Mouse (Mus musculus): Measurements from ENCODE around the gene Rgs16. TPM values are rescaled to one million over a fixed set of nuclear protein-coding genes. Genes with fewer than 3 reads are reported as not detected.

Gene Rgs16
- total RNA-seq, 1 experiment, result 8.6 TPM

DNA sequence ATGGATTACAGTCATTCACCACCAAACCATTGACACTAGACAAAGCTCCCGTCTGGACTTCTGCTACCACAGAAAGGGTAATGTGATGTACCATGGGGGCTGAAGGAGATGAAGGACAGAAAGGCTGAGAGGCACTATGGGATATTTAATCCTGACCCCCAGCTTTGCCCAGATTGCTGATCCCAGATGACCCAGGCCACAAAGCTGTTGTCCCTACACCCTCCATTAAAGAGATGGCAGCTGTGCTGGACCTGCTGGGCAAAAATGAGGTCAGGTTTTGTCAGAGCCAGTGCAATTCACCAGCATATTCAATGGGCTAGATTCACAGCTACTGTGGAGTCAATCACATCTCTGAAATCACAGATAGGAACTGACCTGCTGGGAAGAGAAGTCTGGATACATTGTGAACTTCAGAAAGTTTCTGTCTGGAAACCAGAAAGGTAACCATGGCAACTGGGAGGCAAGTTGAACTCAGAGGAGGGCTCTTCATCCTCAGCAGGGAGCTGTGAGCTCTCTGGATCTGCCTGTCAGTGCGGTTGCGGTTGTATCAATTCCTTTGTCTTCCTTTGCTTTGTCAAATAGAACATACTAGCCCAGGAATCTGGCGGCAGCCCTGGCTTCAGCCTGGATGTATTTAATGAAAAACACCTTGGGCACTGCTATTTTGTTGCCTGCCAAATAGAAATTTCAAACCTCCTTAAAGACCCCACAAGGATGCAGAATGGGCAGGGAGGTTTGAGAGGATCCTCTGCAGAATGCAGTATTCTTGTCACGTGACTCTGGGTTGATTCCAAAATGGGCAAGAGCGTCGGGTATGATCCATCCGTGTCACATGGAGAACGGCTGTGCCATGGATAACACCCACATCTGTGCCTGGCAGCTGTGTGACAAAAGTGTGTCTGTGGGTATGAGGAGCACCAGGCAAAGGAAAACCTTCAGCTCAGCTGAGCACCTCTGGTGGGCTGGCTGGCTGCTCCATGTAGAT, 2.8 kb upstream of the Rgs16 start:
- Histone ChIP-seq H3K9me3 (ENCODE audit: control insufficient read depth, insufficient read depth, low read depth, low read length) (no peaks in the 10 kb centered on the region), H3K4me1 (ENCODE audit: control insufficient read depth in 2 of 2, insufficient read depth in 2 of 2, low read length in 2 of 2, poor library complexity in 1 of 2) (peaks cover 0 to 11% of the 10 kb centered on the region in 2 experiments; a peak in 1 of 4 replicates), H3K9ac (ENCODE audit: insufficient read depth, low read depth, low read length, poor library complexity, severe bottlenecking) (no peak overlapping the region), H3K4me3 (ENCODE audit: insufficient read depth in 1 of 2, low read depth in 1 of 2, low read length in 2 of 2, poor library complexity in 1 of 2, severe bottlenecking in 1 of 2) (no peak overlapping the region), H3K27ac (ENCODE audit: insufficient read depth, low read depth, low read length, poor library complexity, severe bottlenecking) (no peak overlapping the region), H3K36me3 (ENCODE audit: control insufficient read depth, insufficient read depth, low read length, poor library complexity, severe bottlenecking) (no peaks in the 10 kb centered on the region; the same call in 1 of the 2 replicates)
- no peak for TF ChIP-seq ZC3H11A (IDR thresholded peaks at IDR 0.05; ENCODE audit: borderline replicate concordance, low read depth, low read length)
- no peak for TF ChIP-seq ZNF384 (IDR thresholded peaks at IDR 0.05; ENCODE audit: low read depth, low read length)
- no peak for TF ChIP-seq MAFK (IDR thresholded peaks at IDR 0.05; ENCODE audit: insufficient read depth, low read depth, low read length)
- no peak for TF ChIP-seq CHD2 (IDR thresholded peaks at IDR 0.05; ENCODE audit: low read depth, low read length)
- DNase-seq (ENCODE audit: low read depth, low spot score), result no peak
- in situ Hi-C loops (cut with MboI; ENCODE audit: low sequenced_read_pairs in 2 of 2, unreplicated experiment in 2 of 2), result no loop called here

DNA sequence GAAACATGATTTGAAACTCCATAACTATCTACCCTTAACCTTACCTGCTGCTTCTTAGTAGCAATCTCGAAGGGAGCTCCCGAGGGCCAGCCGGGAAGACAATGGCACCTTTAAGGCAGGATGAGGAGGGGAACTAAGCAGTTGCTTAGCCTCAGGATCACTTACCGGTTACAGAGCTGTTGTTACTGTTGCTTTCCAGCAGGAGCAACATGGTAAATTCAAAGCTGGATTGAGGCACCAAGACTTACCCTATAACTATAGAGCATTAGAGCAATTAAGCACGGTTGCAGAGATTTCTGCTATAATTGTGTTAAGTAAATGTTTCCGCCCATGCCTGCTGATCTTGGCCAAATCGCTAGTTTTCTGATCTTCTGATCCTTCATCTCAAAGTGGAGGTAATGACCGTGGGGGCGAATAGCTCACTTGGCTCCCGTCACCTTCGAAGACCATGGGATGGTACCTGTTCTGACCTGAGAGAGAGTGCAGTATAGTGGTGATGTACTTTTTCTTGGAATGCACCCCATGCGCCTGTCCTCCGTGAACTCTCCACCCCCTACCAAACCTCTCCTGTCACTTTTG, 623 bp upstream of the Rgs16 start:
- H3K9ac ChIP-seq (ENCODE audit: insufficient read depth, low read depth, low read length, poor library complexity, severe bottlenecking), result no peak overlapping the region
- no peak overlapping the region for H3K27ac ChIP-seq (ENCODE audit: insufficient read depth, low read depth, low read length, poor library complexity, severe bottlenecking)
- H3K9me3 ChIP-seq (ENCODE audit: control insufficient read depth, insufficient read depth, low read depth, low read length), result no peaks in the 10 kb centered on the region
- TF ChIP-seq MAFK (IDR thresholded peaks at IDR 0.05; ENCODE audit: insufficient read depth, low read depth, low read length) (no peak), CHD2 (IDR thresholded peaks at IDR 0.05; ENCODE audit: low read depth, low read length) (no peak), ZC3H11A (IDR thresholded peaks at IDR 0.05; ENCODE audit: borderline replicate concordance, low read depth, low read length) (no peak), ZNF384 (IDR thresholded peaks at IDR 0.05; ENCODE audit: low read depth, low read length) (no peak), HCFC1 (IDR thresholded peaks at IDR 0.05; ENCODE audit: borderline replicate concordance, insufficient read depth, low read length) (no peak)
- peaks cover 0 to 5% of the 10 kb centered on the region in 2 experiments; a peak in 1 of 4 replicates for H3K4me1 ChIP-seq (ENCODE audit: control insufficient read depth in 2 of 2, insufficient read depth in 2 of 2, low read length in 2 of 2, poor library complexity in 1 of 2)
- no peak for DNase-seq (ENCODE audit: low read depth, low spot score)
- peaks cover 10% of the 10 kb centered on the region; the same call in 1 of the 2 replicates for H3K36me3 ChIP-seq (ENCODE audit: control insufficient read depth, insufficient read depth, low read length, poor library complexity, severe bottlenecking)
- H3K4me3 ChIP-seq (ENCODE audit: insufficient read depth in 1 of 2, low read depth in 1 of 2, low read length in 2 of 2, poor library complexity in 1 of 2, severe bottlenecking in 1 of 2), result peak overlapping the region; percentile 66 to 69; a peak in 3 of 4 replicates
- in situ Hi-C loops (cut with MboI; ENCODE audit: low sequenced_read_pairs in 2 of 2, unreplicated experiment in 2 of 2), result no loop called here

DNA sequence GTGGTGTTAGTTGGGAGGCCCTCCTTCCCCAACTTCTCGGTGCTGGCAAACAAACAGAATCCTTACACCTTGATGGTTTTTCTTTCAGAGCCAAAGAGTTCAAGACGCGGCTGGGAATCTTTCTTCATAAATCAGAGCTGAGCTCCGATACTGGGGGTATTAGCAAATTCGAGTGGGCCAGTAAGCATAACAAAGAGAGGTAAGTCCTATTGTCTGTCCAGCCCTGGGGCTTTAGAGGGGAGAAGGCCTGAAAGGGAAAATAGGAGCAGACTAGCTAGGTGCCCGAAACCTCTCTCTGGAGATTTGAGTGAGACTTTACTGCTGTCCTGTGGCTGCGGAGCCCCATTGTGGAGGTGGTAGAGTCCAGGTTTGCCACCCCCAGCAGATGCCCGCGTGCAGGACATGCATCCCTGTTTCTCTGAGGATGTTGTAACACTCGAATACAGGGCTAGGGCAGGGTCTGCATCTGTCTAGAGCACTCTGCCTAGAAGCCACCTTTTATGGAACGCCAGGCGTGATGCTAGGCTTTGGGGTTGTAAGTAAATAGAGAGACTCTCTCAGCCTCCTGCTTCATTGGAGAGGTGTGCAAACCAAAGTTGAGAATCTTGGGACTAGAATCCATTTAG, 739 bp downstream of the Rgs16 start:
- H3K9me3 ChIP-seq (ENCODE audit: control insufficient read depth, insufficient read depth, low read depth, low read length), result no peaks in the 10 kb centered on the region
- H3K9ac ChIP-seq (ENCODE audit: insufficient read depth, low read depth, low read length, poor library complexity, severe bottlenecking), result no peak overlapping the region
- H3K4me3 ChIP-seq (ENCODE audit: insufficient read depth in 1 of 2, low read depth in 1 of 2, low read length in 2 of 2, poor library complexity in 1 of 2, severe bottlenecking in 1 of 2), result peak overlapping the region; percentile 66 to 69
- no peak overlapping the region for H3K27ac ChIP-seq (ENCODE audit: insufficient read depth, low read depth, low read length, poor library complexity, severe bottlenecking)
- DNase-seq (ENCODE audit: low read depth, low spot score), result no peak
- peaks cover 0 to 5% of the 10 kb centered on the region in 2 experiments; a peak in 1 of 4 replicates for H3K4me1 ChIP-seq (ENCODE audit: control insufficient read depth in 2 of 2, insufficient read depth in 2 of 2, low read length in 2 of 2, poor library complexity in 1 of 2)
- in situ Hi-C loops (cut with MboI; ENCODE audit: low sequenced_read_pairs in 2 of 2, unreplicated experiment in 2 of 2), result no loop called here
- peaks cover 10% of the 10 kb centered on the region; the same call in 1 of the 2 replicates for H3K36me3 ChIP-seq (ENCODE audit: control insufficient read depth, insufficient read depth, low read length, poor library complexity, severe bottlenecking)
- TF ChIP-seq ZC3H11A (IDR thresholded peaks at IDR 0.05; ENCODE audit: borderline replicate concordance, low read depth, low read length) (no peak), HCFC1 (IDR thresholded peaks at IDR 0.05; ENCODE audit: borderline replicate concordance, insufficient read depth, low read length) (no peak), MAFK (IDR thresholded peaks at IDR 0.05; ENCODE audit: insufficient read depth, low read depth, low read length) (no peak), ZNF384 (IDR thresholded peaks at IDR 0.05; ENCODE audit: low read depth, low read length) (no peak), CHD2 (IDR thresholded peaks at IDR 0.05; ENCODE audit: low read depth, low read length) (no peak)

DNA sequence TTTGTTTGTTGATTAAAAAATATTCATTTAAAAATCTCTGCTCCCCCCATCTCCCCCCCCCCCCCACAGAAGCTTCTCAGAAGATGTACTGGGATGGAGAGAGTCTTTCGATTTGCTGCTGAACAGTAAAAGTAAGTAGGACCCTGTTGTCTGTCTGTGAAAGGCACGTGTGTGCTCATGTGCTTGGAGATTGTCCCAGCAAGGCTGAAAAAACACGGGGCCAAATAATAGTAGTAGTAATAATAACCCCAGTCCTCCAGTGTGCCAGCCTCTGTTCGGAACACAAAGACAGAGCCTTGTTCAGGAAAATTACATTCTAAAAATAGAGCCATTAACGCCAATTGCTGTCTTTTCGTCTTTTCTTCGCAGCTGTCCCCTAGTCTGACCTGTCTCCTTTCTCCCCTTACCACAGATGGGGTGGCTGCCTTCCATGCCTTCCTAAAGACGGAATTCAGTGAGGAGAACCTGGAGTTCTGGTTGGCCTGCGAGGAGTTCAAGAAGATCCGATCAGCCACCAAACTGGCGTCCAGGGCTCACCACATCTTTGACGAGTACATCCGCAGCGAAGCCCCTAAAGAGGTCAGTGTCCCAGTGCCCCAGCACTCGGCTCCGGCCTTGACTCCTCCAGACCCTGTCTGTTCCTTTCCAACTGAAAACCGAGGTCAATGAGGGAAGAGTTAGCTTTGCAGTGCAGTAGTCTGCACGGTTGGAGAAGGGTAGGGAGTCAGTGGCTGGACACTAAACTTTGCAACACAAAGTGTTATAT, 1.6 kb downstream of the Rgs16 start:
- Histone ChIP-seq H3K9me3 (ENCODE audit: control insufficient read depth, insufficient read depth, low read depth, low read length) (no peaks in the 10 kb centered on the region), H3K4me3 (ENCODE audit: insufficient read depth in 1 of 2, low read depth in 1 of 2, low read length in 2 of 2, poor library complexity in 1 of 2, severe bottlenecking in 1 of 2) (no peak overlapping the region), H3K9ac (ENCODE audit: insufficient read depth, low read depth, low read length, poor library complexity, severe bottlenecking) (no peak overlapping the region), H3K36me3 (ENCODE audit: control insufficient read depth, insufficient read depth, low read length, poor library complexity, severe bottlenecking) (peaks cover 10% of the 10 kb centered on the region; the same call in 1 of the 2 replicates), H3K27ac (ENCODE audit: insufficient read depth, low read depth, low read length, poor library complexity, severe bottlenecking) (no peak overlapping the region; the same call in 1 of the 2 replicates), H3K4me1 (ENCODE audit: control insufficient read depth in 2 of 2, insufficient read depth in 2 of 2, low read length in 2 of 2, poor library complexity in 1 of 2) (peaks cover 0 to 5% of the 10 kb centered on the region in 2 experiments; a peak in 1 of 4 replicates)
- TF ChIP-seq HCFC1 (IDR thresholded peaks at IDR 0.05; ENCODE audit: borderline replicate concordance, insufficient read depth, low read length), result no peak
- no peak for TF ChIP-seq MAFK (IDR thresholded peaks at IDR 0.05; ENCODE audit: insufficient read depth, low read depth, low read length)
- no peak for TF ChIP-seq ZC3H11A (IDR thresholded peaks at IDR 0.05; ENCODE audit: borderline replicate concordance, low read depth, low read length)
- TF ChIP-seq ZNF384 (IDR thresholded peaks at IDR 0.05; ENCODE audit: low read depth, low read length), result no peak
- no peak for TF ChIP-seq CHD2 (IDR thresholded peaks at IDR 0.05; ENCODE audit: low read depth, low read length)
- in situ Hi-C loops (cut with MboI; ENCODE audit: low sequenced_read_pairs in 2 of 2, unreplicated experiment in 2 of 2), result no loop called here
- DNase-seq (ENCODE audit: low read depth, low spot score), result no peak

All from ES-E14 (cell line).